11 mouse cellular contexts compared by ENCODE assay signal in genomic region chr7:105953812-105954211, GRCm38 (mm10). TPM values are rescaled to one million over a fixed set of nuclear protein-coding genes. Genes with fewer than 3 reads are reported as not detected.
DNase-seq lines count a peak whose midpoint lies in the region; ATAC-seq lines count a peak whose summit lies in the region.
"Not testable (repeated sequence)": the region's sequence is repeated elsewhere in the genome, so short reads cannot be mapped to it uniquely, and the experiment has no call there.
"Had no signal": no experiment of that assay in that cellular context is flagged by ENCODE, and none has a peak within 500 bp of the region (broad histone marks: within the 10 kb centered on the region; RNA-seq: fewer than 3 reads in every experiment).

TSS of gene Gm4070 (minus strand) at chr7:105953967.

- WGBS in liver, embryonic 16.5 days (ENCODE audit: insufficient replicate concordance), result 0% methylated on average over 1 of the region's 1 CpGs

- not testable (repeated sequence) for H3K27me3 ChIP-seq in liver, embryonic 16.5 days (ENCODE audit: control insufficient read depth, insufficient read depth, low read depth, low read length)

- not testable (repeated sequence) for H3K9me3 ChIP-seq in liver, embryonic 16.5 days (replicated peaks; ENCODE audit: control insufficient read depth, low read length)

- peak; percentile 2 to 16 for DNase-seq in adrenal gland, adult (ENCODE audit: inconsistent age in 2 of 2, low spot score in 1 of 2)
- peak; percentile 17 to 45 for DNase-seq in heart, adult 9 months (ENCODE audit: low spot score in 2 of 2)
- DNase-seq in kidney, postnatal 25 days, result peak; percentile 0 to 8
- peak; percentile 1 to 3 for DNase-seq in spleen, postnatal 36 days (ENCODE audit: low spot score in 2 of 2)

- not testable (repeated sequence) for H3K4me1 ChIP-seq in liver, embryonic 16.5 days (ENCODE audit: control insufficient read depth, low read depth, low read length)

- H3K27ac ChIP-seq in liver, embryonic 16.5 days (ENCODE audit: low read length), result not testable (repeated sequence)

- H3K9ac ChIP-seq in liver, embryonic 16.5 days (ENCODE audit: low read depth, low read length), result not testable (repeated sequence)

- H3K36me3 ChIP-seq in liver, embryonic 16.5 days (ENCODE audit: control insufficient read depth, insufficient read depth), result not testable (repeated sequence)

- not testable (repeated sequence) for H3K4me2 ChIP-seq in liver, embryonic 16.5 days (ENCODE audit: low read depth, low read length)

- not testable (repeated sequence) for H3K4me3 ChIP-seq in liver, embryonic 16.5 days (ENCODE audit: low read depth, low read length)

- peak; percentile 64; the same call in 1 of the 2 replicates for ATAC-seq in frontal cortex, adult (ENCODE audit: low TSS enrichment)
- ATAC-seq in hematopoietic stem cell, adult 5-6 weeks (replicated peaks in 1 of 2; ENCODE audit: insufficient read depth in 1 of 2, low FRiP score in 2 of 2, low TSS enrichment in 1 of 2, low read depth in 1 of 2, poor library complexity in 2 of 2, severe bottlenecking in 2 of 2), result peak; percentile 92 to 97
- peak; percentile 76 for ATAC-seq in liver, embryonic 16.5 days (ENCODE audit: low read depth)
- peak; percentile 91 for ATAC-seq in megakaryocyte, adult 5-6 weeks (ENCODE audit: poor library complexity, severe bottlenecking)

RNA-seq across cellular contexts. Expression of gene Gm4070, which starts in this region (rescaled TPM):
- total RNA-seq in hematopoietic stem cell, adult 5-6 weeks (2017), result 486 and 670 TPM in 2 replicates
- polyA plus RNA-seq in liver, embryonic 16.5 days (2015; fragmentation: Nextera tagmentation; extraction: Ambion mirVana), result 0.98 and 1.3 TPM in 2 replicates
- 94.8 and 106 TPM in 2 replicates for total RNA-seq in megakaryocyte, adult 5-6 weeks (2015)
- total RNA-seq in megakaryocyte, adult 5-6 weeks (2017), result 423 and 519 TPM in 2 replicates
- polyA plus RNA-seq: hindbrain, embryonic 16.5 days; limb, embryonic 10.5 days; neural tube, embryonic 13.5 days had no signal
